Mouse (Mus musculus) hindbrain, embryonic 16.5 days (tissue): ENCODE measurements at regions not wholly inside any gene's neighbourhood (a gene's known extent, or its start where the extent isn't known, plus 50 kb on each side); places are given as distances from the start of the nearest gene placed in this dataset.

ENCODE experiments used
- ATAC-seq: fragments of 200-750 bp; cut with Nextera tagmentation; 2 replicates; pipeline ENCODE4 v1.8.0; 2017; ENCODE audit warnings: moderate TSS enrichment, moderate library complexity
- H3K27ac ChIP-seq: fragments of 300-500 bp; sonication (generic); 2 replicates; pipeline ENCODE4 v1.5.1; 2014; ENCODE audit warnings: low read depth, mild to moderate bottlenecking, control low read depth, low read length, moderate library complexity
- H3K27me3 ChIP-seq: fragments of 300-500 bp; sonication (generic); replicated peaks from 2 replicates; pipeline ENCODE4 v1.6.1; 2014; ENCODE audit warnings: low read length; ENCODE audit not compliant: control insufficient read depth, insufficient read depth
- H3K36me3 ChIP-seq: fragments of 300-500 bp; sonication (generic); 2 replicates; pipeline ENCODE4 v1.6.1; 2014; ENCODE audit warnings: mild to moderate bottlenecking, low read length, moderate library complexity, mixed read lengths; ENCODE audit not compliant: control insufficient read depth, insufficient read depth
- H3K4me1 ChIP-seq: fragments of 300-500 bp; sonication (generic); 2 replicates; pipeline ENCODE4 v1.6.1; 2014; ENCODE audit warnings: low read depth, low read length; ENCODE audit not compliant: control insufficient read depth, insufficient read depth
- H3K4me2 ChIP-seq: fragments of 300-500 bp; sonication (generic); 2 replicates; pipeline ENCODE4 v1.6.1; 2014; ENCODE audit warnings: mild to moderate bottlenecking, low read length, control low read depth, moderate library complexity
- H3K4me3 ChIP-seq: fragments of 300-500 bp; sonication (generic); 2 replicates; pipeline ENCODE4 v1.5.1; 2014; ENCODE audit warnings: mild to moderate bottlenecking, low read length, control low read depth, moderate library complexity
- H3K9ac ChIP-seq: fragments of 300-500 bp; sonication (generic); 2 replicates; pipeline ENCODE4 v1.6.1; 2014; ENCODE audit warnings: low read depth, mild to moderate bottlenecking, control low read depth, low read length, moderate library complexity
- H3K9me3 ChIP-seq: fragments of 300-500 bp; sonication (generic); 2 replicates; pipeline ENCODE4 v1.6.1; 2014; ENCODE audit warnings: mild to moderate bottlenecking, low read length, moderate library complexity; ENCODE audit not compliant: control insufficient read depth
- WGBS: fragments of 180-500 bp; shearing (Covaris S2); extraction: QIAGEN DNeasy Blood & Tissue Kit; methylation state at CpG from one replicate; pipeline ENCODE4 v1.1.7; 2014; 5-methylcytosine and 5-hydroxymethylcytosine counted together

GRCm38 (mm10) chr3:42784203-42784602, 1041.8 kb downstream of the D3Ertd751e start:
- no peak overlapping the region for H3K4me2 ChIP-seq

GRCm38 (mm10) chr3:42790415-42790814, 1048.0 kb downstream of the D3Ertd751e start:
- no peak overlapping the region for H3K9ac ChIP-seq
- H3K9me3 ChIP-seq, result no peaks in the 10 kb centered on the region
- H3K27ac ChIP-seq, result no peak overlapping the region
- H3K36me3 ChIP-seq, result no peaks in the 10 kb centered on the region
- no peaks in the 10 kb centered on the region for H3K4me1 ChIP-seq
- no peak overlapping the region for H3K4me2 ChIP-seq
- no peaks in the 10 kb centered on the region for H3K27me3 ChIP-seq
- peak; percentile 63; the same call in 1 of the 2 replicates for ATAC-seq
- no peak overlapping the region for H3K4me3 ChIP-seq

More at GRCm38 (mm10) chr3:42784203-42784602, 1041.8 kb downstream of the D3Ertd751e start:
- WGBS, result 75% methylated on average over 2 of the region's 2 CpGs
- ATAC-seq, result no peak
- no peak overlapping the region for H3K27ac ChIP-seq
- no peak overlapping the region for H3K9ac ChIP-seq
- no peaks in the 10 kb centered on the region for H3K36me3 ChIP-seq
- no peak overlapping the region for H3K4me3 ChIP-seq
- H3K9me3 ChIP-seq, result no peaks in the 10 kb centered on the region
- no peaks in the 10 kb centered on the region for H3K4me1 ChIP-seq
- H3K27me3 ChIP-seq, result no peaks in the 10 kb centered on the region

DNA sequence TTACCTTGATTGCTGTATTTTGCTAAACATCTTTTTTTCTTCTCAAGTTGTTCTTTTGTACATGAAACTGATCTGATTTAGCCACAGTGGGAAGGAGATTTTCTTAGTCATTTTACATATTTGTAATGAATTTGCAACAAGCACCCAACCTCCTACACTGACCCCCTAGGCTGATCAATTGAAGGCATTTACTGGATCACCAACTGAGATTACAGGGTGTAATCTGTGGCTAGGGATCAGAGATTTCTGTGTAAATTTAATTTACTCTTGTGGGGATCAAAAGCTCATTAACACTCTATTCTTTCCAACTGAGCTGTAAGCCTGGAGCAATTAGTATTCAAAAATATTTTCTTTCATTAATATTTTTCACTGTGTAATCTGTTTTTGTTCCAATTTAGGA, 1049.5 kb downstream of the D3Ertd751e start:
- Histone ChIP-seq H3K27ac (no peak overlapping the region), H3K4me2 (no peak overlapping the region), H3K27me3 (no peaks in the 10 kb centered on the region), H3K36me3 (no peaks in the 10 kb centered on the region), H3K9ac (no peak overlapping the region), H3K9me3 (no peaks in the 10 kb centered on the region), H3K4me1 (no peaks in the 10 kb centered on the region), H3K4me3 (no peak overlapping the region)
- peak; percentile 45; the same call in 1 of the 2 replicates for ATAC-seq

DNA sequence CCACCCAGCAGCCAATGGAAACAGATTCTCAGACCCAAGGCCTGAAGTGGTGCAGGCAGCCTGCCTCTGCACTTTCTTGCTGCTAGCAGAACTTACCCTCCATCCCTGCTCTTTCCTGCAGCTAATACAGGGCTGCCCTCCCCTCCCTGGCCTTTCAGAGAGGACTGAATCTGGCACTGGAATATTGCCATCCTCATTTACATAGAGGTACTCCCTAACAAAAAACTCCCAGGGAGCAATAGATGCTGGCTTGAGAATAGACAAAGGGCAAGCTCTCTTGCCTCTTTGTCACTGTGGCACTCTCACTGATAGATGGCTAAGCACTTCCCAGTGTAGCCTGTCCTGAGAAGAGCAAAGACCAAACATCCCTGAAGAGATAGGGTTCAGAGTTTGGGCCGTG, 1088.0 kb downstream of the D3Ertd751e start:
- Histone ChIP-seq H3K9me3 (no peaks in the 10 kb centered on the region), H3K4me3 (no peak overlapping the region), H3K9ac (no peak overlapping the region), H3K4me1 (no peaks in the 10 kb centered on the region), H3K4me2 (no peak overlapping the region), H3K27me3 (no peaks in the 10 kb centered on the region), H3K36me3 (no peaks in the 10 kb centered on the region), H3K27ac (no peak overlapping the region)
- ATAC-seq, result peak; percentile 34; the same call in 1 of the 2 replicates
- WGBS, result 13% methylated on average over 1 of the region's 1 CpGs

GRCm38 (mm10) chr3:42867370-42867769, 1125.0 kb downstream of the D3Ertd751e start:
- 88% methylated on average over 1 of the region's 1 CpGs for WGBS
- H3K4me2 ChIP-seq, result no peak overlapping the region

DNA sequence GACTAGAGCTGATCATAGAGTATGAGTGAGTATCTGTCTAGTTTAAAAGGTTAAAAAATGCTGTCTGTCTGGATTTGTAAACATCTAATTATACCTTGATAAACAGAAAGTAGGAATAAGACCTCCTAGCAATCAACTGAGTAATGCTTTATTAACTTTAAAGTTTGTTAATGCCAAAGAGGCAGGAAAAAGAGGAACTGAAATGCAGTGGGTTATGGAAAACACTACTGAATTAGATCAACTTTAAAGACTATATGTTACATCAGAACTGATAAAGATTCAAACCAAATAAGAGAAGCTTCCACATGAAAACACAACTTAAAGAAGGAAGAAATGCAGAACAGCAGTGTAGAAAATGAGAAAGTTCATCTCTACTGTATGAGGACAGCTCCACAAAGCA, 1136.6 kb downstream of the D3Ertd751e start:
- Histone ChIP-seq H3K4me3 (no peak overlapping the region), H3K9ac (no peak overlapping the region), H3K36me3 (no peaks in the 10 kb centered on the region), H3K27me3 (no peaks in the 10 kb centered on the region), H3K9me3 (0 out of 2 replicates have a peak, but pooled peaks cover 3% of the 10 kb centered on the region), H3K4me2 (no peak overlapping the region), H3K27ac (no peak overlapping the region), H3K4me1 (no peaks in the 10 kb centered on the region)
- ATAC-seq, result no peak

More at GRCm38 (mm10) chr3:42867370-42867769, 1125.0 kb downstream of the D3Ertd751e start:
- H3K27me3 ChIP-seq, result no peaks in the 10 kb centered on the region
- H3K4me1 ChIP-seq, result no peaks in the 10 kb centered on the region
- H3K27ac ChIP-seq, result no peak overlapping the region
- no peak for ATAC-seq
- no peaks in the 10 kb centered on the region for H3K9me3 ChIP-seq
- no peak overlapping the region for H3K9ac ChIP-seq
- H3K4me3 ChIP-seq, result no peak overlapping the region
- no peaks in the 10 kb centered on the region for H3K36me3 ChIP-seq

DNA sequence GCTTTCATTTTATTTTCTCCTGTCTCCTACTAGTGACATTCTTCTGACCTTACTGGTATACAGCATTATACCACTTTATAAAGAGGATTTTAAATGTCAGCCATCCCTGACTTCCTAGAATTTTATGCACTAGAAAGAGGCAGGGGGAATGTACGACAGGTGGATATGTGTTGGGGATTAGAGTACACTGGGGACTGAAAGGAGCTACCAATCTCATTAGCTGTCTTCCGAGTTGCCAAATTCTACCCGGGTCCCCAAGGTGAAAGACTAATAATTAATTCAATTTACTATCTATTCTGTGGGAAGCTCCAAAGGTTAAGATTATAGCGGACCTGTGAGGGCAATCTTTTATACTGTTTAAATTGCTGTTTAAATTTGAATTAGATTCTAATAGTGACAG, 1142.1 kb downstream of the D3Ertd751e start:
- Histone ChIP-seq H3K9ac (no peak overlapping the region), H3K27ac (no peak overlapping the region), H3K36me3 (no peaks in the 10 kb centered on the region), H3K27me3 (no peaks in the 10 kb centered on the region), H3K4me1 (no peaks in the 10 kb centered on the region), H3K9me3 (0 out of 2 replicates have a peak, but pooled peaks cover 3% of the 10 kb centered on the region), H3K4me3 (no peak overlapping the region), H3K4me2 (no peak overlapping the region)
- WGBS, result 56% methylated on average over 4 of the region's 4 CpGs
- ATAC-seq, result peak; percentile 40; the same call in 1 of the 2 replicates

GRCm38 (mm10) chr3:42892016-42892699, 1149.7 kb downstream of the D3Ertd751e start:
- no peak overlapping the region for H3K27ac ChIP-seq
- no peaks in the 10 kb centered on the region for H3K27me3 ChIP-seq
- no peak overlapping the region for H3K4me2 ChIP-seq
- H3K36me3 ChIP-seq, result no peaks in the 10 kb centered on the region
- H3K9ac ChIP-seq, result no peak overlapping the region
- 62% methylated on average over 7 of the region's 7 CpGs for WGBS
- H3K4me3 ChIP-seq, result no peak overlapping the region
- H3K9me3 ChIP-seq, result no peaks in the 10 kb centered on the region
- peak; percentile 89 for ATAC-seq
- H3K4me1 ChIP-seq, result no peaks in the 10 kb centered on the region

DNA sequence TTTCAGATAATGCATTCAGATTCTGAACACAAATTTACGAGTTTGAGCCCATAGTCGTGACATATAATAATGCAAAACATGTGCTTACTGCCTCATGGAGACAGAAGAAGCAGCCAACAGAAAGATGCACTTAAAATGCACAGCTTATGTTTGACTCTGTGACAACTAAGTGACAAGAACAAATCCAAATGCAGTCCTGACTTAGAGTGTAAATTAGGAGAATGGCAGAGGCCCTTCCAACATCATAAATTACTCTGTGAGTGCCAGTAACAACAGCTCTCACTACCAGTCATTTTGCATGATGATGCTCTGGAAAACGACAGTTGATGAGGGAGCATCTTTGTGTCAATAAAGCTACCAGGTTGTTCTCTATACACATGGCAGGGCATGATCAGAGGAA, 1153.4 kb downstream of the D3Ertd751e start:
- H3K27ac ChIP-seq, result no peak overlapping the region
- H3K4me1 ChIP-seq, result no peaks in the 10 kb centered on the region
- no peaks in the 10 kb centered on the region for H3K36me3 ChIP-seq
- no peak overlapping the region for H3K4me3 ChIP-seq
- no peaks in the 10 kb centered on the region for H3K9me3 ChIP-seq
- no peak for ATAC-seq
- no peak overlapping the region for H3K9ac ChIP-seq
- 65% methylated on average over 3 of the region's 3 CpGs for WGBS
- no peak overlapping the region for H3K4me2 ChIP-seq
- H3K27me3 ChIP-seq, result no peaks in the 10 kb centered on the region
